Mouse (Mus musculus) bone marrow, adult 2 months (tissue): ENCODE data around the gene Kyat3.

Experiments
- CTCF ChIP-seq: fragments of 200-500 bp; IDR thresholded peaks from 2 replicates; pipeline ENCODE4 v1.5.1; 2011; ENCODE audit warnings: low read length, control low read depth; ENCODE audit not compliant: control insufficient read depth, insufficient read depth
- POLR2A ChIP-seq: fragments of 200-500 bp; IDR thresholded peaks from 2 replicates; pipeline ENCODE4 v1.6.1; 2011; ENCODE audit warnings: low read depth, mild to moderate bottlenecking, control low read depth, low read length, borderline replicate concordance; ENCODE audit not compliant: control insufficient read depth

GRCm38 (mm10) chr3:142777227-142777626 lies 76.4 kb downstream of the Kyat3 start:
- TF ChIP-seq POLR2A (no peak), CTCF (no peak)
